Mouse (Mus musculus) right cerebral cortex, adult 18-20 months (tissue): ENCODE measurements around the gene Pacs2.

Source experiments
- DNase-seq: peaks from one replicate; pipeline ENCODE4 v3.0.0; 2022; ENCODE audit warnings: mixed read lengths

The Pacs2 gene

DNA sequence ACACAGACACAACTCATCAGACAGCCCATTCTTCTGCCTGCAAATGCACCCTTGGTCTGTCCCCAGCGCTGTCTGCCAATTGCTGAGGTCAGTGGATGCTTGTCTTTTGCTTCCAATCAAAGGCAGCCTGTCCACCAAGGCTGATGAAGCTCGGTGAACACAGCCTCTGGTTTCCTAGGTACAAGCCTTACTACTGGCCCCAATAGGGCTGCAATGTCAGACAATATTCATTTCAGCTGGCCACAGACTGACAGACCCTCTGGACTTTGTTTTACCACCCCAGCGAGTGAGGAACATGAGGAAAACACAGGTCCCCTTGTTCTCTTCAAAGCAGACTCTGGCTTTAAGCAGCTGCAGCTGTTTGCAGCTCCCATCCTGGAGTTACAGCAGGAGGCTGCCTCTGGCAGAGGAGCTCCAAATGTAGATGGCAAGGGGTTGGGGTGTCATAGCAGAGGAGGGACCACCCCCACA, 1.3 kb upstream of the Pacs2 start:
- peak; percentile 71 for DNase-seq

DNA sequence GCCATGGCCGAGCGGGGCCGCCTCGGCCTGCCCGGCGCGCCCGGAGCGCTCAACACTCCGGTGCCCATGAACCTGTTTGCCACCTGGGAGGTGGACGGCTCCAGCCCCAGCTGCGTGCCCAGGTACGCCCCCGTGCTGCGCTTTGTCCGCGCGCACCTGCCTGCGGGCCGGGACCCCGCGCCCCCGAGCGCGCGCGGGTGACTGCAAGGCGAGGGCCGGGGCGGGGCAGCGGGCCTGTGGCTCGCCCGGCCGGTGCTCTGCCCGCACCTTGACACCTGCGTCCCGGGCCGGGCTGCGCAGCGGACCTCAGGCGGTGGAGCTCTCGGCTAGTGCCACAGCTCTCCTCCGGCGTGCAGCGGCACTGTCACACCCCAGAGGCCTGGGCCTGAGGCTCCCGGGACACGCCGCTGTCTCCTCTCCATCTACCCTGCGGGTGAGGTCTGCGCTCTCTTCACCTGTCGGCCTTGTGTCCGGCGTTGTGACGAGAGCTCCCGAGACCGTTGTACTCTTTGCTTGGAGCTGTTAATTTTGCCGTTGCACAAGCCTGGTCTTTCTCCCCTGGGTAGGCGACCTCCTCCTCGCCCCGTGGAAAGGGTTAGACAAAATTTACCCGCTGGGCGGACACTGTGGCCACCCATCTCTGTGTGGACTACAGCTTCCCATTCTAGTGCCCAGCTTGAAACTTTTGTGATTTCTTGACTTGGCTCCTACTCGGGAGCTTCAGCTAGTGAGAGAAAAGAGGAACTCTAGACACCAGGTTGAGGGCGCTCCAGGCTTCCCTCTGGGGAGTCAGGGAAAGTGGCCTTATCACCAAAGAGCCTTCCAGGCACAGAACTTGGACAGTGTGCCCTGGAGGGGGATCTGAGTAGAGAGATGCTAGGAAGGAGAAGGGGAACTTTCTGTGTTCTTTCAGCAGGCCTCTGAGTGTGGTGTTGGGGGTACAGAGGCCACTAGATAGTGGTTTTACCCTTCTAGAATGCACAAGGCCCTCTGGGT, 551 bp downstream of the Pacs2 start:
- peak; percentile 26 for DNase-seq

DNA sequence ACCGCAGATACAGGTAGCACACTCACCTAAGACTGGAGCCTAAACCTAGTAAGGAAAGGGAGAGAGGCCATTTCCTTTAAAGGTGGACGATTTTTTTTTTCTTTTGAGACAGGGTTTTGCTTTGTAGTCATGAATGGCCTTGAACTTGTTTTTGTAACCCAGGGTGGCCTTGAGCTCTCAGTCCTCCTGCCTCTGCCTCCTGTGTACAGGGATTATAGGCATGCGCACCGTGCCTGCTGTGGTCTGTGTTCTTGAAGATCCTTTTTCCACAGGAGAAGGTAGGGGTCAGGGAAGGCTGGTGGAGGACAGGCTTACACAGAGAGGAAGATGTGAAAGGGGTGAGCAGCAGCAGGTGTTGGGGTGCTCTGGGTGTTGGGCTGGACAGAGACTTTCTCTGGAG, 1.6 kb downstream of the Pacs2 start:
- no peak for DNase-seq

DNA sequence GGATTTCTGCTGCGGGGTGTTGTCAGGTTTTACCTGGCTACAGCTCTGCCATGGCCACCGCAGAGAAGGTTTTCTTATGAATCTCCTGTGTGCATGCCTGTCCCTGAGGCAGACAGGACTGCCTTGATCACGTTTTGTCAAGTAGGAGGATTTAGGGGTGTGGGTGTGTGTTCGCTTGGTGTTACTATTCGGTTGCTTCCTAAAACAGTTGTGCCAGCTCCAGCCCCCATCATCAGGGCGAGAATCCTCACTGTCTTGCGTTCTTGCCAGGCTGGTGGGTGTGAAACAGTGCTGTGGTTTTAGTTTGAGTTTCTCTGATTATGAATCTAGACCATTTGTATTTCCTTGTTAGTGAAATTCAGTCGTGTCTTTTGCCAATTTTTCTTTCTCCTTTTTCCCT, 2.7 kb downstream of the Pacs2 start:
- peak; percentile 89 for DNase-seq

DNA sequence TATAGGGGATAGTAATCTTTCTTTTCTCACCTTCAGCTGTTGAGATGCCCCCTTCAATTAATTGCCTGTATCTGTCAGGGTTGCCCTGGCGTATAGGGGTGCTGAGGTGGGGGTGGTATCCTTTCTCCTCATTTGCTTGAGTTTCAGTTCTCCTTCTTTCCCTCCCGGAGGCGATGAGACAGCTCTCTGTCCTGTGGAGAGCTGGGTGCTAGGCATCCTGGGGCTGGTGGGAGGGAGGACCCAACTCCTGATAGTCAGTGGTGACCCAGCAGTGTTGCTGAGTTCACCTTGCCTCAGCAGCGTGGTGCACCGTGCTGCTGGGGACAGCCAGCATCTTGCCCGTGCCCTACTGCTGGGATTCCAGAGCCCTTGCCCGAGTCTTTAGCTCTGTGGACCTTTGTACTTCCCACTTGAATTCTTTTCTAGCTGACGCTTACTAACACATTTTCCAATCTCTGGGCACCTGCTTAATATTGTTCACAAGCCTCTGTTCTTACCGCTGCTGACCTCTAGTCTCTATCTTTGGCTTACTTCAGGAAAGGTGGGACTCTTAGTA, 3.2 kb downstream of the Pacs2 start:
- DNase-seq, result no peak

DNA sequence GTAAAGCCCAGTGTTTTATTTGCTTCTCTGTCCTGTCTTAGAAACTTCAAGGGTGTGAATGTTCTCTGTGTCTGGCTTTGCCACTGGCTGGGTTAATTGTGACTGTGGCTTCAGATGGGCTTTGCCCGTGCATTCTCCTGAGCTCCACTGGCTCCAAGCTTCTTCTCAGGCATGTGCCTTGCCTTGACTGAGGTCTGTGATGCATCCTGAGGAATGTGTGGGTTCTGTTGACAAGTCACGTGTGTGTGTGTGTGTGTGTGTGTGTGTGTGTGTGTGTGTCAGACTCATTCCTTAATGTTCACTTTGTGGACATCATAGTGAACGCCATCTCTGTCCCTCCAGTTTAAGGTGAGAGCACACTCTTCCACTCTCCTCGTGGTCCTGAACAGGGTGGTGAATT, 4.5 kb downstream of the Pacs2 start:
- DNase-seq, result no peak

DNA sequence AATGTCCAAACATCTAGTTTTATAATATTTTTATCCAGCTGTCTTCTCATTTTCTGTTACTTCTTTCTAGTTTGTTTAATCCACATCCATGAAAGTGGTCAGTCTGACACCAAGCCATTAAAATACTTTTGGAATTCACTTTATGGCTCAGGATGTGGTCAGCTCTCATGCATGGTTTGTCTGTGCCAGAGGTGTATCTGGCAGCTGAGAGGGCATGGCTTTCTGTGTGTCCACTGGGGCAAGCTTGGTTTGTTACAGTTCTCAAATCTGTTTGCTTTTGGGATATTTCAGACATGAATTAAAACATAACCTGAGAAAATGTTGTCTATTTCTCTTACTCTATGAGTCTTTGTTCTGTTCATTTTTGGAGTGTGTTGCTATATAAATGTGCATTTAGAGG, 7.2 kb downstream of the Pacs2 start:
- no peak for DNase-seq

DNA sequence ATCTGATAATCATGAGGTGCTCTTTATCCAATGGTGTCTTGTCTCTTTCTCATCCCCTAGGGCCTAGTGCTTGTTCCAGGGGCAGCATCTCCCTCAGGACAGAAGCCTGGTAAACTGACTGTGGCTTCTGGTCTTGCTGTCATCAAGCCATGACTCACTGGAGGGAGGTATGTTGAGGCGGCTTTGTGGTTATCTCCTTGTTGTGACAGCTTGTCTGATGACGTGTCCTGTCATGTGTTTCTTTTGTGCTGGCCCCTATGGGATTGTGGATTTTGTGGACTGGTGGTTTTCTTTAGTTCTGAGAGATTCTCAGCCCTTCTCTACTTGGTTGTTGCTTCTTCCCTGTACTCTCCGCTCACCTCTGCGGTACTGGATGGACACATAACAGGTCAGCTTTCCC, 8.8 kb downstream of the Pacs2 start:
- DNase-seq, result no peak

DNA sequence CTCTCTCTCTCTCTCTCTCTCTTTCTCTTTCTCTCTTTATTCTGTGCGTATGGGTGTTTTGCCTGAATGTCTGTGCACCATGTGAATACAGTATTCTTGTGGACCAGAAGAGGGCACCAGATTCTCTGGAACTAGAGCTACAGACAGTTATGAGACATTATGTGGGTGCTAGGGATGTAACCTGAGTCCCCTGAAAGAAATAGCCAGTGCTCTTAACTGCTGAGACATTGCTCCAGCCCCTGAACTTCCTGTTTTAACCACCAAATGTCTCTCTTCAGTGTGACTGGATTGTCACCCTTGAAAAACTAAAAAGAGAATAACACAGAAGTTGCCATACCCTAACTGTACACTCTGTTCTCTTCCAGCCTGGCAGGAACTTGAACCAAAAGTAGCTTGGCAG, 12.2 kb downstream of the Pacs2 start:
- DNase-seq, result no peak

DNA sequence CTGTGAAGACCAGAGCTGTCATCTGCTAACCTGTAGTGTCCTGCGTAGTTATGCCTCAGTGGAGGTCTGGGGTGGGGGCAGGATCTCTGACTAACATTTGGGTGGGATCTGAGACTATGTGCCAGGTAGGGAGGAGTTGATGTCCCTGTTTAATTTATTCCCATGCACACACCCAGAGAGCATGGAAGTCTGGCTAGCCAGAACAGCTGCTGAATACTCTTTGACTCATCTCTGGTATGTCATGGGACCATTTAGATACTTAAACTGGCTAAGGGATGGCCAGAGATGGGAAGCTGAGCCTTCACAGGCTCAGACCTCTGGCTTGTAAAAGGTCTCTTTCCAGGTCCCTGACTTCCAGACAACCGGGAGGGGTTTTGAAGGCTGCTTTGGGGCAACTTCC, 13.2 kb downstream of the Pacs2 start:
- no peak for DNase-seq

DNA sequence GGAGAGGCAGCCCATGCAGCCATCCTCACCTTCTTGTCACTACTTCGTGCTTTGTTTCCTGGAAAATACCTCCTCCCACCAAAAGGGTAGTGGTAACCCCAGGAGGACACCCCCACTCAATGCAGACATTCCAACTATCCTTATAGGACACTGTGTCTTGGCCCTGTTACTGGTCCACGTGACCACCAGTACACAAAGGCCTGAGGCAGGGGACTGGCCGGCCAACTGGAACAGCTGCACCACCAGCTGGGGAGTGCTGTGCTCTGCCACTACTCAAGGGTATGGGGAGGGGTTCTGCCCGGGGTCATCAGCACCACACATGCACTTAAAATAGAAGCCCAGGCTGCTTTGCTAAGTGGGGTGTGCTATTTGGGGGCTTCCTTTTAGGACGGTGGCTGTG, 13.8 kb downstream of the Pacs2 start:
- no peak for DNase-seq

DNA sequence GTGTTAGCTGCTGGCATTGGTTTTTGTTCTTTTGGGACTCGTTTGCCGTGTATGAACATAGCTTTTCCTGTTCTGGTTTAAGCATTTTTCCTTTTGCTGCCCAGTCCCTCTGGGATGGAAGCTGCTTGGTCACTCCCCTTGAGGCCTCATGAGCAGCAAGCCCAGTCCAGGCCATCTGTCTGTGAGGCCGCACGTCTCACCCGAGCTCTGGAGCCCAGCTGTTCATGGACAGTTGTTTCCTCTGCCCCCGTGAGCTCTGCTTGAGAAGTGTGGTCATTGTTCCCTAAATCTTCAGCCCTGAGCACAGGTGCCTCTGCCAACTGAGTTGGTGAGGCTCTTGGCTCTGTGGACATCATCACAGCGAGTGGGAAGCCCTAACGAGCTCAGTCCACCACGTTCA, 14.6 kb downstream of the Pacs2 start:
- no peak for DNase-seq

DNA sequence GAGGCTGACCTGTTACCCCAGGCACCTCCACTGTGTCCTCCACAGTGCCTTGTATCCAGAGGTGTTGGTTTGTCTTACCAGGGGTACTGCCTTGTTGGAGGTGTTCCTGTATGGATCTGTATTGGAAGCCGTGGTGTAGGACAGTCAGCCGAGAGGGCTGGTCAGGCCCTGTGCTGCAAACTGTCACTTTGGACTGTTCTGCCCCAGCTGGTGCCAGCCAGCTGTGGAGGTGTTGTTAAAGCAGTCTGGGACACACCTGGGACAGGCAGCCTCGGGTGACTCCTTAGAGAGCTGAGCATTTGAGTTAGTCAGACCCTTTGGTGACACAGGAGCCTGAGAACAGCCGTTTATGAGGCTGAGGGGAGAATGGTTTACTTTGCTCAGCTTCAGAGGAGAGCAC, 15.7 kb downstream of the Pacs2 start:
- DNase-seq, result no peak

DNA sequence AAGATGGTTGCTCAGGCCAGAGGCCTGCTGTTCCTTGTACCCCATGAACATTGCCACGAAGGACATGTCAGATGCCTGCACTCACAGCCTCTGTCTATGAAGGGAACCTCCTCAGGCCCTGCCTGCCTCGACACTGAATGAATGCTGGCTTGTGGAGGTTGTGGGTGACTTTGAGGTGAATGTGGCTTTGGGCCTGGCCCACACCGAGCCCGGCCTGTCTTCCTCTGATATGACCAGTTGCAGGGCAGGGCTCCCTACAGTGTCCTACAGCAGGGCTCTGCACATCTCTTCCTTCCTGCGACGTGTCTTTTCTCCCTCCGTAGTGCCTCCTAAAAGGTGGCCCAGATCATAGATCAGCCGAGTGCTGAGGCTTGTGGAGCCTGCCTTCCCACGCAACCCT, 16.7 kb downstream of the Pacs2 start:
- DNase-seq, result no peak

DNA sequence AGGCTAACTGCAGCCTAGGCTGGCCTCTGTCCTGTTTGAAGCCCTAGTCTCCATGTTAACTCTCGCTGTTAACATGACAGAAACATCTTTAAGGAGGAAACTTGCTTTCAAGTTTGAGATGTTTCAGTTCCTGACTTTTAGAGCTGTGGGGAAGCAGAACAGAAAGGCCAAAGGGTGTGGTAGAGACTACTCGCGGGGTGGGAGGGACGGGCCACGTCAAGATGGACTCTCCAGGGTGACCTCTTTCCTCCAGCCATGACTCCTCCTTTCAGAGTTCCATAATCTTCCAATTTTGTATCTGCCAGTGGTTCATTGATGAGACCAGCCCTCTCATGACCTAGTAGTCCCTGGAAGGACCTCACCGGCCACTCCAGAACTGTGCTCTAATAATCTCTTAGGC, 17.1 kb downstream of the Pacs2 start:
- no peak for DNase-seq

DNA sequence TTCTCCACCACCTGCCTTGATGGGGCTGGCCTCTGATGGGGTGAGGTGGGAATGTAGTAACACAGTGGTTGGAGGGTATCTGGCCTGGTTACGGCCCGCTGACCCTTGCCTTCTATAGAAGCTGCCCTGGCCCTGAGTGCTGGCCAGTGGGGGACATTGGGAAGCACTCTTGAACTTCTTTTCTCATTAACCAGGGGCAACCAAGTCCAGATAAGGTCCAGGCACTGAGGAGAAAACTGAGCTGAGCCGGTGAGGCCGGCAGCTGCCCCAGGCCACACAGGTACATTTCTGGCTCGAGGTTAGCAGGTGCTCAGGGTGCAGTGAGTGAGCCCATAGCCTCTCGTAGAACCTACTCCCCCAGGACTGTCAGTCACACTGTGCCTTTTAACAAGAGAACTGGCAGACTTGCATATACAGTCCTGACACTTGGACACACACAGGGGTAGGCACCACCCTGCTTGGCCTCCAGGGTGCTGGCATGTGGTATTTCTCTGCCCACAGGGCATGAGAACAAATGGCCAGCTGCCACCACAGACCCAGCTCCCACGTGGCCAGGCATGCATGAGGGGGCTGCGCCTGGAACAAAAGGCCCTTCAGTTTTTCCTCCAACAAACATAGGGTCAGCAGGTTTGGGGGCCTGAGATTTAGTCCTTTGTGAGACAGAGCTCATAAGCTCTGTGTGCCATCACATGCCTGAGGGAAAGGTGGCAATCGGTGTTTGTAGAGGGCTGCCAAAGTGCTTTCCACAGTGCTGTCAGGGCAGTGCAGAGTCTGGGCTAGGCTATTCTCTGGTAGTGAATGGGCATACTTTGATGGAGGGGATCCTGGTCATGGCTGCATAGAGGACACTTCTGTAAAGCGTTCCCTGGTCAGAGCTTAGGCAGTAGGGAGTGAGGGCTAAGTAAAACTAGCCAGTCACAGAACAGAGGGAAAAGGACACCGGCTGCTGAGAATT, 18.3 kb downstream of the Pacs2 start:
- peak; percentile 52 for DNase-seq

DNA sequence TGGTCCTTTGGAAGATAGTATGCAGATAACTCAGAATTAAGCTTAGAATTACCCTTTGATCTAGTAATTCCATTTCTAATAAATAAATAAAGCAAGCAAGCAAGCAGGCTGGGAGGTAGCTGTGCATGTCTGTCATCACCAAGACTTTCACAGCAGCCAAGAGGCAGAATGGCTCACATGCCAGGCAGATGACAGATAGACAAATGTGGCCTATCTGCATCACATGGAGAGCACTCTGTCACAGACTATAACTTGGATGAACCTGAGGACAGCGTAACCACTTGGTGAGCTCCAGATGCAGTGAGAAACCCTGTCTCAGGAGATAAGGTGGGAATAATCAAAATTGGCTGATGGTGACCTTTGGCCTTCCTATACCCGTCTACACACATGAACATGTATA, 20.8 kb downstream of the Pacs2 start:
- DNase-seq, result no peak

DNA sequence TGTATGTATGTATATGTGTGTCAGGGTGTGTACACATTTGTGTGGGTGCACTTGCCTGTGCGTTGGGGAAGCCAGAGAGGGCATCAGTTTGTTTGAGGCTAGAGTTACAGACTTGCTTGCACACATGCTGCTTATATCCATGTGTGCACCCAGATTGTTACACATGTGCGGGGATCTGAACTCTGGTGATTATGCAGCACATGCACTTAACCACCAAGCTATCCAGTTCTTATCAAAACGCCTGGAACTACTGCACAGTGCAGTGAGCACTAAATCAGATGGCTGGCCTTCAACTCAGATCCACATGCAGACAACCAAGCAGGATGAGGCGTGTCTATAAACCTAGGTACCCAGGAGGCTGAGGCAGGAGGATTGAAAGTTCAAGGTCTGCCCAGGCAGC, 22.7 kb downstream of the Pacs2 start:
- no peak for DNase-seq

DNA sequence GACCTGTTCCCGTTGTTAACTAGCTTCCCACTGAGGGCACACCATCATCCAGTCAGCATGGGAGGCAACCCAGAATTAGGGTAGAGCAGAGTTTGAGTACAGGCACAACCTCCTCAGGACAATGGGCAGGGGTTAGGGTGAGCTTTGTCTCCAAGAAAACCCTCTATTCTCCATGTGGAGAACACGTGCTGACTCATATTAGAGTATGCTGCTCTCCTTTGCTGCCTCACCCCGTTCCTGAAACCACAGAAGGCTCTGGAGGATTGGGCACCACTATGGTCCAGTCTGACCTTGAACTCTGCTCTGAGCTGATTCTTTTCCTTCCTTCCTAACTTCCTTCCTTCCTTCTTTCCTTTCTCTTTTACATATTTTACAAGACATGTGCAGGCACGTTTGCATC, 24.1 kb downstream of the Pacs2 start:
- DNase-seq, result no peak

DNA sequence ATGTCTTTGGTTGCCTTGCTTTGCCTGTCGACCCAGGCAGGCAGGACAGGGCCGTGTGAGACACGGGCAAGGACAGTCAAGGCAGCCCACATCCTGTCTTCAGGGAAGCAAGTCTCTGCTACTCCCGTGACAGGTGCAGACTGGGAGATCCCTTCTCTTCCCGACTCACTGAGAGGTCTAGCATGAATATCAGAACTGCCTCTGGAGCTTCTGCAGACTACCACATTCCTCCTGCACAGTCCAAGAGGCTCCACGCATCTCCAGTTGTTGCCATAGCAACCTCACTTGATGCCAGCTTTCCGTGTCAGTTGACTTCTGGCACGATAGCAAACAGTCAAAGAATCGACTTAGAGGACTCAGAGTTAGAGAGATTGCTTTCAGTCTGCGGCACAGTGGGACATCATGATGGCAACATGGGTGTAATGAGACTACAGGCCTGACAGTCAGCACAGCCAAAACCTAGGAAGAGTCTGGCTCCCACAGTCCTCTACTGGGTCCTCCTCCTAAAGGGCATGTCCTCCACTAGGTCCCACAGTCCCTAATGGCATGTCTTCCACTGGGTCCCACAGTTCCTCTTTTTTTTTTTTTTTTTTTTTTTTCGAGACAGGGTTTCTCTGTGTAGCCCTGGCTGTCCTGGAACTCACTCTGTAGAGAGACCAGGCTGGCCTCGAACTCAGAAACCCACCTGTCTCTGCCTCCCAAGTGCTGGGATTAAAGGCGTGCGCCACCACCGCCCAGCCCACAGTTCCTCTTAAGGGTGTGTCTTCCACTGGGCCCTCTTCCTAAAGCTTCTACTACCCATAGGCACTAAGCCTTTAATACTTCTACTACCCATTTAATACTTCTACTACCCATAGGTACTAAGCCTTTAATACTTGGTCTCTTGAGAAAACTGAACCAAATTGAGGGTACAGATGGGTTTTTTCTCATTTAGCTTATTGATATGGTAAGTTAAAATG, 27.5 kb downstream of the Pacs2 start:
- peak; percentile 79 for DNase-seq

DNA sequence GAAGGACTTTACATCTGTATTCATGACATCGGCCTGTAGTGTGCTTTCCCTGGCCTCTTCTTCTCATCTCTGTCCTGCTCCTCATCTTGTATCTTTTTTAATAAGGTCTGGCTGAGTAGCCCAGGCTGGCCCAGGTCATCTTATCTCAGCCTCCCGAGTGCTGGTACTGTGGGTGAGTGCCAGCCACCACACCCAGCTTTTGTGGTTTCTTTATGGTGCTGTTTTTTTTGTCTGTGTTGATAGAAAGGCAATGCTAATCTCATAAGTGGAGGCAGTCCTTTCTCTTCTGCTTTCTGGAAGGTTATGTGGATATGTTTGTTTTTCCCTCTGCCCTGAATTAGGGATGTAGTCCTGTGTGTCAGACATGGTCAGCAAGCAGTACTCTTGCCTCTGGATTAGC, 28.2 kb downstream of the Pacs2 start:
- DNase-seq, result no peak
